Mouse (Mus musculus) hindbrain, embryonic 16.5 days (tissue): ENCODE measurements at regions not wholly inside any gene's neighbourhood (a gene's known extent, or its start where the extent isn't known, plus 50 kb on each side); places are given as distances from the start of the nearest gene placed in this dataset.

Source experiments
- ATAC-seq: fragments of 200-750 bp; cut with Nextera tagmentation; 2 replicates; pipeline ENCODE4 v1.8.0; 2017; ENCODE audit warnings: moderate TSS enrichment, moderate library complexity
- H3K27ac ChIP-seq: fragments of 300-500 bp; sonication (generic); 2 replicates; pipeline ENCODE4 v1.5.1; 2014; ENCODE audit warnings: low read depth, mild to moderate bottlenecking, control low read depth, low read length, moderate library complexity
- H3K27me3 ChIP-seq: fragments of 300-500 bp; sonication (generic); replicated peaks from 2 replicates; pipeline ENCODE4 v1.6.1; 2014; ENCODE audit warnings: low read length; ENCODE audit not compliant: control insufficient read depth, insufficient read depth
- H3K36me3 ChIP-seq: fragments of 300-500 bp; sonication (generic); 2 replicates; pipeline ENCODE4 v1.6.1; 2014; ENCODE audit warnings: mild to moderate bottlenecking, low read length, moderate library complexity, mixed read lengths; ENCODE audit not compliant: control insufficient read depth, insufficient read depth
- H3K4me1 ChIP-seq: fragments of 300-500 bp; sonication (generic); 2 replicates; pipeline ENCODE4 v1.6.1; 2014; ENCODE audit warnings: low read depth, low read length; ENCODE audit not compliant: control insufficient read depth, insufficient read depth
- H3K4me2 ChIP-seq: fragments of 300-500 bp; sonication (generic); 2 replicates; pipeline ENCODE4 v1.6.1; 2014; ENCODE audit warnings: mild to moderate bottlenecking, low read length, control low read depth, moderate library complexity
- H3K4me3 ChIP-seq: fragments of 300-500 bp; sonication (generic); 2 replicates; pipeline ENCODE4 v1.5.1; 2014; ENCODE audit warnings: mild to moderate bottlenecking, low read length, control low read depth, moderate library complexity
- H3K9ac ChIP-seq: fragments of 300-500 bp; sonication (generic); 2 replicates; pipeline ENCODE4 v1.6.1; 2014; ENCODE audit warnings: low read depth, mild to moderate bottlenecking, control low read depth, low read length, moderate library complexity
- H3K9me3 ChIP-seq: fragments of 300-500 bp; sonication (generic); 2 replicates; pipeline ENCODE4 v1.6.1; 2014; ENCODE audit warnings: mild to moderate bottlenecking, low read length, moderate library complexity; ENCODE audit not compliant: control insufficient read depth
- WGBS: fragments of 180-500 bp; shearing (Covaris S2); extraction: QIAGEN DNeasy Blood & Tissue Kit; methylation state at CpG from one replicate; pipeline ENCODE4 v1.1.7; 2014; 5-methylcytosine and 5-hydroxymethylcytosine counted together

DNA sequence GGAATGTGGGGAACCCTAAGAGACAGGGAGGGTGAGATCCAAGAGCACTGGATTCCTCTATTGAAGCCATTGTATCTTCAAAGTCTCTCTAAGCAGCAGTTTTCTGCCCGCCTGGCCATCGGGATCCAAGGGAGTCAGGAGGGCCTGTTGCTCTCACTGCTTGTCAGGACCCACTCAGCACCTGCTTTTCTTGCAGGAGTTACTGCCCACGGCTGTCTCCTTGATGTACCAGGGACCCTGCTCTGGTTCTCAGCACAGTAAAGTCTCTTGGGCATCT, 224.2 kb downstream of the Cdc5l start:
- H3K4me2 ChIP-seq = no peak overlapping the region
- ATAC-seq = no peak; the same call in 1 of the 2 replicates
- H3K9ac ChIP-seq = no peak overlapping the region
- H3K27ac ChIP-seq = no peak overlapping the region
- WGBS = 28% methylated on average over 3 of the region's 3 CpGs
- no peaks in the 10 kb centered on the region for H3K36me3 ChIP-seq
- peaks cover 2% of the 10 kb centered on the region; the same call in 1 of the 2 replicates for H3K9me3 ChIP-seq
- H3K4me3 ChIP-seq = no peak overlapping the region
- H3K27me3 ChIP-seq = no peaks in the 10 kb centered on the region
- peaks cover 3% of the 10 kb centered on the region; the same call in 1 of the 2 replicates for H3K4me1 ChIP-seq

DNA sequence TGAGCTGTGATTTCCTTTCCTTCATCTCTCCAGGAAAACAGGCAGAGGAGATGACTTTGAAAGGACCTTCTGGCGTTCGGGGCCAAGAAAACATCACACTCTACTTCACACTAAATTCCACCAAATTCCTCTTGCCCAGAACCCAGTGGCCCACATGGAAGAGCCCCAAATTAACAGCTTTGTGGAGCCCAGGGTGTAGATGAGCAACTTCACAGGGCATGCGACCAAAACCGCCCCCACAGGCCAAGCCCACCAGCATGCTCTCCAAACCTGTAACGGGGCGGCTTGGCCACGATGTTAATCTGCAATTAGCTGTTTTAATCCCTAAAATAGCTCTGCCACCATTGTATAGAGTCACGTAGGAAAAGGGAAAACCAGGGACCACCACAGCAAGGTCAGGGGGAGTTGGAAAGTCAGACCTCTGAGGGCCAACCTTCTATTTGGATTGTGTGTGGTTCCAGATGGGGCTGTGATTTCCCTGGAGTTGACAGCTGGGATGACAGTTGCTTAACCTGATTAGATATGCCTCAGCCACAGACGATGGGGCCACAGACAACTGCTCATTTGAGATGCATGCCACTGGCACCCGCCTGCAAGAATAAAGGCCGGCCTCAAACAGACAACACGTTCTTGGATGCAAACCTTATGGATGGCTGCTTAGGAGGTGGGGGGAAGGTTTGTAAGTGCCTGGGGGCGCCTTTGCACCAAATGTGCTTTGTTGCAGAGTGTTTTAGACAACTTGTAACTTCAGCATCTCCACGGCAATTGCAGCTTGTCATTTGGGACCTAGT, 224.7 kb downstream of the Cdc5l start:
- peak; percentile 83 for ATAC-seq
- H3K9ac ChIP-seq = no peak overlapping the region
- peaks cover 2% of the 10 kb centered on the region; the same call in 1 of the 2 replicates for H3K9me3 ChIP-seq
- H3K36me3 ChIP-seq = no peaks in the 10 kb centered on the region
- no peak overlapping the region for H3K4me2 ChIP-seq
- no peak overlapping the region for H3K27ac ChIP-seq
- peaks cover 3% of the 10 kb centered on the region; the same call in 1 of the 2 replicates for H3K4me1 ChIP-seq
- WGBS = 35% methylated on average over 14 of the region's 14 CpGs
- H3K27me3 ChIP-seq = no peaks in the 10 kb centered on the region
- H3K4me3 ChIP-seq = no peak overlapping the region

- 96% methylated on average over 6 of the region's 6 CpGs for WGBS
- Histone ChIP-seq H3K4me3 (no peak overlapping the region), H3K27me3 (no peaks in the 10 kb centered on the region), H3K36me3 (no peaks in the 10 kb centered on the region), H3K4me1 (no peaks in the 10 kb centered on the region), H3K9me3 (no peaks in the 10 kb centered on the region), H3K9ac (no peak overlapping the region), H3K27ac (no peak overlapping the region), H3K4me2 (no peak overlapping the region)
- no peak for ATAC-seq
These were observed 237.8 kb downstream of the Cdc5l start for GRCm38 (mm10) chr17:45195779-45196178.

GRCm38 (mm10) chr17:45194786-45195281, 238.7 kb downstream of the Cdc5l start:
- no peak overlapping the region for H3K4me3 ChIP-seq
- H3K27me3 ChIP-seq = no peaks in the 10 kb centered on the region
- H3K4me1 ChIP-seq = no peaks in the 10 kb centered on the region
- no peaks in the 10 kb centered on the region for H3K9me3 ChIP-seq
- no peaks in the 10 kb centered on the region for H3K36me3 ChIP-seq
- 67% methylated on average over 13 of the region's 13 CpGs for WGBS
- ATAC-seq = no peak
- no peak overlapping the region for H3K27ac ChIP-seq
- no peak overlapping the region for H3K4me2 ChIP-seq
- no peak overlapping the region for H3K9ac ChIP-seq

DNA sequence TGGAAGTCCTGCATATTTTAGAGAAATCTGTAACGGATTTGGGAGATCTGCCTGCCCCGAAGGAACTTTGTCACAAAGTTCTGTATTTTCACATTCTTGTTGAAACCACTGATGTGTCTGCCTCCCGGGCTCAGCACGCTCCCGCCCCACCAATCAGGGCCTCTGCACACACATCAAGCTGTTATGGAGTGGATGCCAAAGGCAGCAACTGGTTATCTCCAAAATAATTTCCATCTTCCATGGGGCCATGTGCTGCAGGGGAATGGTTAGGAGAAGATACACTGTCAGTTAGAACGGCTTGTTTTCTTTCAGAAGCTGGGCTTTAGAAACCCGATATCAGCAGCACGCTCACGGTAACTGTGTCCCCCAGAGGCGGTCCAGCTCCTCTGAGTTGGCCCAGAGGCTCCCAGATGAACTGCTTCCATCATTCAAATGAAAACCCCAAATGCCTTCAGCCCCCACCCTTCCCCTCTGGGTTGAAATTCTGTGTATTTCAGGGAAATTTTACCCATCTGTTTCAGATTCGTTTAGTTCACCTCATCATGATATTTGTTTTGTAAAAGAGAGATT, 240.0 kb downstream of the Cdc5l start:
- Histone ChIP-seq H3K9ac (no peak overlapping the region), H3K27ac (no peak overlapping the region), H3K4me1 (no peaks in the 10 kb centered on the region), H3K4me2 (no peak overlapping the region), H3K9me3 (no peaks in the 10 kb centered on the region), H3K27me3 (no peaks in the 10 kb centered on the region), H3K4me3 (no peak overlapping the region), H3K36me3 (no peaks in the 10 kb centered on the region)
- no peak for ATAC-seq
- WGBS = 67% methylated on average over 11 of the region's 11 CpGs

DNA sequence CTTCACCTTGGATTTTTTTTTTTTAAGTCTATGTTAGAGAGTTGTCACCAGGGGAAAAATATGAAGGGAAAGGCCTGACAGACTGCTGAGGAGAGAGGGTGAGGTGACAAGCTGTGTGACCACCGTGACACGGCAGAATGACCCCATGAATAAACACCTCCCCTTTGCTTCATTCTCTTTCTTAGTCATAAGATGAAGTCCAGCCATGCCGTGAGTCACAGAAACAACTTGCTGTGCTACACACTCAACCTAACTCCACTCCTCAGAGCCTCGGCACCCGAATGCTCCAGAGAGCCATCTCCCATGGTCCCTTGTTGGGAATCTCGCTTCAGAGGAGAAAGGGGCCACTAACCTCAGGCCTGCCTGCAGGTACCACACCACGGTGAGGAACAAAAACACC, 246.1 kb downstream of the Cdc5l start:
- ATAC-seq = no peak
- Histone ChIP-seq H3K27ac (no peak overlapping the region), H3K4me2 (no peak overlapping the region), H3K9ac (no peak overlapping the region), H3K9me3 (no peaks in the 10 kb centered on the region), H3K4me1 (no peaks in the 10 kb centered on the region), H3K4me3 (no peak overlapping the region), H3K36me3 (no peaks in the 10 kb centered on the region), H3K27me3 (no peaks in the 10 kb centered on the region)
- WGBS = 74% methylated on average over 7 of the region's 7 CpGs

DNA sequence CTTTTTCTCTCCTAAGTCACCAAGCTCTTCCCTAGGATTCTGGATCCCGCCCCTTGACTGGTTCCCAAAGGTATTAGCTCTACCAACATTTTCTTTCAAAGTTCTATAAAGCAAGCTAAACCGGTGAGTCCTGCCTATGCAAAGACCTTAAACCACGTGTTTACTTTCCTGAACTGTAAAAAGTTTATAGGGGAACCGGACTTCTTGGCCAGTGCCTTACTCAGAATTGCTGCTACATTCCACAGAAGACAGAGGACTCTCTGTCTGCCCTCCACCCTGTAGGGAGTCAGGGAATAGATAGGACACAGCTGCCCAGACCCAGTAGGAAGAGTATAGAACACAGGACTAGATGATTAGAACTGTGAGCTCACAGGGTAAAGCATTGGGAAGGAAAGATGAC, 257.2 kb downstream of the Cdc5l start:
- Histone ChIP-seq H3K9me3 (peaks cover 5% of the 10 kb centered on the region; the same call in 1 of the 2 replicates), H3K4me1 (no peaks in the 10 kb centered on the region), H3K4me2 (no peak overlapping the region), H3K27ac (no peak overlapping the region), H3K27me3 (no peaks in the 10 kb centered on the region; the same call in 1 of the 2 replicates), H3K36me3 (no peaks in the 10 kb centered on the region), H3K4me3 (no peak overlapping the region), H3K9ac (no peak overlapping the region)
- no peak for ATAC-seq
- 88% methylated on average over 4 of the region's 4 CpGs for WGBS

DNA sequence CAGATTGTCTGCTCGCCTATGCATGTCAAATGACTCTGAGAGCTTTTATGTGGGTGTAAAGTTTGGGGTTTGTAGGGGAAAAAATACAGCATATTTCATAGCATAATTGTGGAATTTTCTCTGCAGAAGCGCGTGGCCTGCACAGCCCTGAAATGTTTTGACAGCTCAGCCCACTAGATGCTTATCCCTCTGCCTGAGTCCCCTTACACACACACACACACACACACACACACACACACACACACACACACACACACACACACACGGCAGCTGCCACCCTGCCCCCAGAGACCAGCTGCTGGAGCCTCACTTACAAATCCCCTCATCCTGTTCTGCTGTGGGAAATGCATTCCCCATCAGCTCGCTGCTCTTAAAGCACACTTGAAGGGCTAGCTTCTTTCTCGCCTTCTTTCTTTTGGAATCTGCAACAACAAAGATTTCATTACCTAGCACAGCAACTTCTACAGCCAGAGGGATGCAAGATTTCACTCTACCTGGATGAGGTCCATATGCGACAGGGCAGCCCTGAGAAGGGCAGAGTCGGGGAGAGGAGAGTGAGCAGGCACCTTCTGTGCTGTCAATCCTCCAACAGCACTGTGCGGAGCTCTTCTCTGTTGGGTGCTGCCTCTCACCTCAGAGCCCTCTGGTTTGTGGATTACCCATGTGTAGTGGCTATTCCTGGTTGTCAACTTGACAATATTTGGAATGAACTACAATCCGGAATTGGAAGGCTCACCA, 264.1 kb downstream of the Cdc5l start:
- Histone ChIP-seq H3K27ac (no peak overlapping the region), H3K9ac (no peak overlapping the region), H3K36me3 (no peaks in the 10 kb centered on the region), H3K4me3 (no peak overlapping the region), H3K27me3 (no peaks in the 10 kb centered on the region), H3K9me3 (no peaks in the 10 kb centered on the region), H3K4me1 (no peaks in the 10 kb centered on the region), H3K4me2 (no peak overlapping the region)
- ATAC-seq = peak; percentile 43; the same call in 1 of the 2 replicates
- 51% methylated on average over 10 of the region's 10 CpGs for WGBS
